Mouse (Mus musculus) cerebellum, adult 2 months (tissue): ENCODE data around the gene Eef2. TPM values are rescaled to one million over a fixed set of nuclear protein-coding genes. Genes with fewer than 3 reads are reported as not detected.
"Not testable (repeated sequence)": the region's sequence is repeated elsewhere in the genome, so short reads cannot be mapped to it uniquely, and the experiment has no call there.

ENCODE experiments used
- DNase-seq, 2 experiments: peaks; one replicate each; pipeline ENCODE4 v3.0.0; 2021
- H3K27ac ChIP-seq: fragments of 200-500 bp; 2 replicates; pipeline ENCODE4 v1.5.1; 2012; ENCODE audit warnings: low read length, control low read depth, inconsistent platforms; ENCODE audit not compliant: insufficient read depth
- H3K27me3 ChIP-seq: fragments of 200-500 bp; 2 replicates; pipeline ENCODE4 v1.6.1; 2012; ENCODE audit warnings: inconsistent platforms, mild to moderate bottlenecking, low read length, moderate library complexity; ENCODE audit not compliant: control insufficient read depth, insufficient read depth
- H3K4me1 ChIP-seq: fragments of 200-500 bp; 2 replicates; pipeline ENCODE4 v1.6.1; 2011; ENCODE audit warnings: low read length; ENCODE audit not compliant: control insufficient read depth, insufficient read depth
- H3K4me3 ChIP-seq: fragments of 200-500 bp; replicated peaks from 2 replicates; pipeline ENCODE3; 2011; ENCODE audit warnings: mild to moderate bottlenecking, low read depth, low read length, control low read depth; ENCODE audit not compliant: insufficient read depth
- CTCF ChIP-seq: fragments of 200-500 bp; IDR thresholded peaks from 2 replicates; pipeline ENCODE4 v1.5.1; 2011; ENCODE audit warnings: low read depth, mild to moderate bottlenecking, control low read depth, low read length, moderate library complexity, borderline replicate concordance; ENCODE audit not compliant: insufficient read depth
- POLR2A ChIP-seq: fragments of 200-500 bp; IDR thresholded peaks from 2 replicates; pipeline ENCODE4 v1.6.1; 2011; ENCODE audit warnings: low read length, control low read depth, borderline replicate concordance; ENCODE audit not compliant: insufficient read depth
- WGBS: fragments of 180-500 bp; shearing (Covaris S2); methylation state at CpG from one replicate; pipeline ENCODE4 v1.1.7; 2018; 5-methylcytosine and 5-hydroxymethylcytosine counted together
- polyA plus RNA-seq: library from polyadenylated mRNA; depleted of rRNA; stranded (reverse); fragments of >200 nt; gene quantifications from 2 replicates; pipeline ENCODE4 v1.2.3, GENCODE M21; 2012

The Eef2 gene
- polyA plus RNA-seq, 1 experiment: 1,163 TPM

DNA sequence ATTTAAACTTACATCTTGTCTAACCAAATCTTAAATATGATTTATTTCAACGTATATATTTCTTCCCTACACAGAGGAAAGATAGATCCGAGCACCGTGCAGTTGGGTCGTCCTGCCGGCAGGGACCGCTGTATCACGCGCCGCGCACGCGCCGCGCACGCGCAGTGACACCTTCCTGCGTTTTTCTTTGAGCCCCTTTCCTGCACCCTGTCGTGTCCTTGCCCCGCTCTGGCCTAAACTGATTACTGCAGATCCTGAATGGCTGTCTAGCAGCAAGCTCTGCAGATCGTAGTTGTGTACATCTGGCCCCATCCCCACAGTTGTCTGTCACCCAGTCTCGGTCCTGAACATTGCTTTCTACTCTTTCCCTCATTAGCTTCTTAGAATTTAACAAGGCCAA is 3.3 kb upstream of the Eef2 start:
- Histone ChIP-seq H3K27ac (peak overlapping the region; percentile 88), H3K4me1 (peaks cover 14% of the 10 kb centered on the region), H3K4me3 (peak overlapping the region; percentile 55), H3K27me3 (no peaks in the 10 kb centered on the region)
- WGBS: 2% methylated on average over 21 of the region's 21 CpGs
- TF ChIP-seq POLR2A: peak; percentile 83; the same call in 1 of the 2 replicates
- peak; percentile 87 for TF ChIP-seq CTCF
- DNase-seq: peak; percentile 83 to 87

- Histone ChIP-seq H3K27me3 (no peaks in the 10 kb centered on the region), H3K4me3 (peak overlapping the region; percentile 65), H3K27ac (peak overlapping the region; percentile 88), H3K4me1 (peaks cover 21% of the 10 kb centered on the region)
- WGBS: under 1% methylated on average over 29 of the region's 29 CpGs
- DNase-seq: peak; percentile 91 to 95
- TF ChIP-seq POLR2A (0 out of 2 replicates have a peak, but pooled peaks have one; percentile 15), CTCF (peak; percentile 99)
Measured at GRCm38 (mm10) chr10:81174617-81175344, 1.6 kb upstream of the Eef2 start.

DNA sequence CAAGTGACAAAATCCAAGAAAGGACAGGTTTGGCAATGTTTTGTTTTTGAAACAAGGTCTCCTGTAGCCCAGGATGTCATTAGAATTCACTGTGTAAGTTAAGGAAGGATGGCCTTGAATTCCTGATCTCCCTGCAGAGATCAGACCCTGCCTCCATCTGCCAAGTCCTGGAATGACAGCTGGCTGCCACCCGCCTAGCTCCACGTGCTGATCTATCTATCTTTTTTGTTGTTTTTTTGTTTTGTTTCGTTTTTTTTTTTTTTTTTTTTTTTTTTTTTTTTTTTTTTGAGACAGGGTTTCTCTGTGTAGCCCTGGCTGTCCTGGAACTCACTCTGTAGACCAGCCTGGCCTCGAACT is 1.1 kb upstream of the Eef2 start:
- H3K27ac ChIP-seq, H3K27me3 ChIP-seq, DNase-seq, H3K4me3 ChIP-seq: not testable (repeated sequence)
- peaks cover 21% of the 10 kb centered on the region for H3K4me1 ChIP-seq
- WGBS: 0% methylated on average over 4 of the region's 4 CpGs

- peaks cover 21% of the 10 kb centered on the region for H3K4me1 ChIP-seq
- no peak for TF ChIP-seq POLR2A
- no peak for TF ChIP-seq CTCF
- no peaks in the 10 kb centered on the region for H3K27me3 ChIP-seq
- WGBS: under 1% methylated on average over 13 of the region's 13 CpGs
- peak overlapping the region; percentile 45 for H3K4me3 ChIP-seq
- H3K27ac ChIP-seq: peak overlapping the region; percentile 65; the same call in 1 of the 2 replicates
- no peak for DNase-seq
Measured at GRCm38 (mm10) chr10:81175936-81176465, 430 bp upstream of the Eef2 start.

- Histone ChIP-seq H3K27ac (peak overlapping the region; percentile 69; the same call in 1 of the 2 replicates), H3K4me1 (peaks cover 21% of the 10 kb centered on the region), H3K27me3 (no peaks in the 10 kb centered on the region), H3K4me3 (peak overlapping the region; percentile 81)
- DNase-seq: peak; percentile 61 to 65
- WGBS: under 1% methylated on average over 16 of the region's 16 CpGs
- TF ChIP-seq POLR2A (no peak), CTCF (no peak)
Measured at GRCm38 (mm10) chr10:81177491-81177925, 1.1 kb downstream of the Eef2 start.

DNA sequence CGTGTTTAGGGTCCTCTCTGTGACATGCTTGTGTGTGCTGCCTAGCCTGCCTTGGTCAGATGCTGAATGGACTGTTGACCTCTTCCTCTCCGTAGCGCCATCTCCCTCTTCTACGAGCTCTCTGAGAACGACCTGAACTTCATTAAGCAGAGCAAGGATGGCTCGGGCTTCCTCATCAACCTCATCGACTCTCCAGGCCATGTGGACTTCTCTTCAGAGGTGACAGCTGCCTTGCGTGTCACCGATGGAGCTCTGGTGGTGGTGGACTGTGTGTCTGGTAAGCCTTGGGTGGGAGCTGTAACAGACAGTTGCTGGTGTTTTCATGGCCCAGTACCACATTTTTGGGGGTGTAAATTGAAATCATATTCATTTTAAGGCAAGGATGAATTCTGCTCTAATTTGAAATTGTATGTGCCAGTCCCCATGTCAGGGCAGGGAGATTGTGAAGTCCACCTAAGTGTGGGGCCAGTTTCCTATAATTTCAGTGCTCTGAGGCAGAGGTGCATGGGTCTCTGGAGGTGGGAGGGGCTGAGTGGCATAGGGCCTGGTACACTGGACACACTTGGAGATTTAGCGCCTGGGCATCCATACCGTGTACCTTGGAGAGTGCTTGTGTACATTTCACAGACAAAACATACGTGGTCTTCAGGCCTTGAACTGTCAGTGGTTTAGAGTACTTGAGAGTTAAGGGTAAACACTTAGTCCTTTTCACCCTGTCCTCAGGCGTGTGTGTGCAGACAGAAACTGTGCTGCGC is 1.7 kb downstream of the Eef2 start:
- Histone ChIP-seq H3K27ac (no peak overlapping the region), H3K4me3 (peak overlapping the region; percentile 81), H3K4me1 (peaks cover 18% of the 10 kb centered on the region), H3K27me3 (no peaks in the 10 kb centered on the region)
- 35% methylated on average over 14 of the region's 14 CpGs for WGBS
- no peak for DNase-seq
- TF ChIP-seq CTCF (no peak), POLR2A (no peak)

DNA sequence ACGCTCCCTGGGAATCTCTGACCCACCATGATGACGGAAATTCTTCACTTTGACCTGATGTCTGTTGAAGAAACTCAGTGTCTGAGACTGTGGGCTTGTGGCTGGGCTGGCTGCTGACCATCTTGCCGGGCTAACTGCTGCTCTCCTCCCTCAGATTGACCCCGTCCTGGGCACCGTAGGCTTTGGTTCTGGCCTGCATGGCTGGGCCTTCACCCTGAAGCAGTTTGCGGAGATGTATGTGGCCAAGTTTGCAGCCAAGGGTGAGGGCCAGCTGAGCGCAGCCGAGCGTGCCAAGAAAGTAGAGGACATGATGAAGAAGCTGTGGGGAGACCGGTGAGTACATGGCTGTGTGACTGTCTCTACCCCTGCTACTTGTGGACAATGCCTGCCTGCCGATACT is 2.5 kb downstream of the Eef2 start:
- TF ChIP-seq POLR2A (no peak), CTCF (no peak)
- no peak for DNase-seq
- H3K4me1 ChIP-seq: peaks cover 23% of the 10 kb centered on the region

GRCm38 (mm10) chr10:81179451-81180342 is 3.3 kb downstream of the Eef2 start:
- WGBS: 79% methylated on average over 32 of the region's 32 CpGs
- Histone ChIP-seq H3K4me3 (no peak overlapping the region), H3K4me1 (peaks cover 22% of the 10 kb centered on the region), H3K27ac (no peak overlapping the region), H3K27me3 (no peaks in the 10 kb centered on the region)
- TF ChIP-seq CTCF (no peak), POLR2A (no peak)
- no peak for DNase-seq

More for the DNA sequence above, 2.5 kb downstream of the Eef2 start:
- WGBS: 51% methylated on average over 11 of the region's 11 CpGs
- no peaks in the 10 kb centered on the region for H3K27me3 ChIP-seq
- H3K4me3 ChIP-seq: no peak overlapping the region
- H3K27ac ChIP-seq: no peak overlapping the region
